Mouse (Mus musculus) heart, embryonic 13.5 days (tissue): ENCODE data around the gene Gm42421. TPM values are rescaled to one million over a fixed set of nuclear protein-coding genes. Genes with fewer than 3 reads are reported as not detected.

Source experiments
- ATAC-seq: fragments of 200-750 bp; cut with Nextera tagmentation; 2 replicates; pipeline ENCODE4 v1.8.0; 2017; ENCODE audit warnings: moderate TSS enrichment; ENCODE audit not compliant: insufficient number of reproducible peaks, low FRiP score, low TSS enrichment; ENCODE audit errors: extremely low read depth
- H3K27ac ChIP-seq: fragments of 300-500 bp; sonication (generic); replicated peaks from 2 replicates; pipeline ENCODE4 v1.5.1; 2015; ENCODE audit warnings: moderate library complexity, mild to moderate bottlenecking, inconsistent platforms
- H3K27me3 ChIP-seq: fragments of 300-500 bp; sonication (generic); replicated peaks from 2 replicates; pipeline ENCODE4 v1.6.1; 2015; ENCODE audit warnings: mild to moderate bottlenecking, inconsistent platforms
- H3K36me3 ChIP-seq: fragments of 300-500 bp; sonication (generic); 2 replicates; pipeline ENCODE4 v1.6.1; 2015; ENCODE audit warnings: mild to moderate bottlenecking, inconsistent platforms
- H3K4me1 ChIP-seq: fragments of 300-500 bp; sonication (generic); 2 replicates; pipeline ENCODE4 v1.6.1; 2015; ENCODE audit warnings: inconsistent platforms
- H3K4me2 ChIP-seq: fragments of 300-500 bp; sonication (generic); 2 replicates; pipeline ENCODE4 v1.6.1; 2015; ENCODE audit warnings: inconsistent platforms, mild to moderate bottlenecking, moderate library complexity
- H3K4me3 ChIP-seq: fragments of 300-500 bp; sonication (generic); 2 replicates; pipeline ENCODE4 v1.5.1; 2015; ENCODE audit warnings: moderate library complexity, mild to moderate bottlenecking, inconsistent platforms
- H3K9ac ChIP-seq: fragments of 300-500 bp; sonication (generic); 2 replicates; pipeline ENCODE4 v1.6.1; 2015; ENCODE audit warnings: inconsistent platforms, mild to moderate bottlenecking, moderate library complexity
- H3K9me3 ChIP-seq: fragments of 300-500 bp; sonication (generic); 2 replicates; pipeline ENCODE4 v1.6.1; 2016; ENCODE audit warnings: inconsistent platforms
- WGBS: fragments of 180-500 bp; shearing (Covaris S2); methylation state at CpG from one replicate; pipeline ENCODE4 v1.1.7; 2015; ENCODE audit warnings: mixed read lengths; 5-methylcytosine and 5-hydroxymethylcytosine counted together
- polyA plus RNA-seq: library from polyadenylated mRNA; unstranded; fragments of >200 nt; fragmentation: Nextera tagmentation; extraction: Ambion mirVana; gene quantifications from 2 replicates; pipeline ENCODE4 v1.2.1, GENCODE M21; 2015

Gene Gm42421
- polyA plus RNA-seq, 1 experiment from 2014 or later = 0.45 TPM

DNA sequence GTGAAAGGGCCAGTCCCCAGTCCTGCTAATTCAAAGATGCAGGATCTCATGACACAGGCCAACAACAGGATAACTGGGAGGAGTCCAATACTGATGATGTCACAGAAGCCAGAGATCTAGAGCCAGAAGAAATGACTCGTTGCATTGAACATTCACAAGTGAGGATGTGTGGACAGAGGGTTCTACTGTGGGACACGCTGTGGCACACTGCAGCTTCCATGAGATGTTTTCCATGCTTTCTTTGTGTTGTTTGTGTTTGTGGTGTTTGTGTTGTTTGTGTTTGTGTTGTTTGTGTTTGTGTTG lies 47.6 kb downstream of the Gm42421 start:
- H3K4me1 ChIP-seq = no peaks in the 10 kb centered on the region
- H3K9me3 ChIP-seq = no peaks in the 10 kb centered on the region
- no peaks in the 10 kb centered on the region for H3K36me3 ChIP-seq
- H3K4me3 ChIP-seq = no peak overlapping the region
- H3K9ac ChIP-seq = no peak overlapping the region
- ATAC-seq = no peak
- H3K27ac ChIP-seq = no peak overlapping the region
- H3K27me3 ChIP-seq = no peaks in the 10 kb centered on the region
- 47% methylated on average over 2 of the region's 2 CpGs for WGBS
- H3K4me2 ChIP-seq = no peak overlapping the region

DNA sequence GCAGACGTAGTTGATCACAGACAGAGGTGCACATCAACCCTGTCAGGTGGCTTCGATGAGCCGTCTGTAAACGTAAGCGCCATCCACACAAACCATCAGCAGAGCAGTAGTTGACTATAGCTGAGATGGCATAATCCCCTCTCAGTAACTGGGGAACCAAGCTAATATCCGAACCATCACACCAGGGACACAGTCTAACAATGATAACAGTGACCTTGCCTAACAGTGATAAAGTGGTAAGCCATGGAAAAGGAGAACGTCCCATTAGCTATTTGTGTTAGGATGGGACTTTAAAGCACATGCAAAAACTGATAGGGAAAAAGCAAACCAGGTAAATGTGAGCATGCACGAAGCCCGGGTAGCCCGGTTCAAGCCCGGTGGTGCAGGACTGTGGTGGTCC lies 48.3 kb downstream of the Gm42421 start:
- Histone ChIP-seq H3K4me2 (no peak overlapping the region), H3K9me3 (no peaks in the 10 kb centered on the region), H3K4me1 (peaks cover 5% of the 10 kb centered on the region; the same call in 1 of the 2 replicates), H3K27ac (no peak overlapping the region), H3K9ac (no peak overlapping the region), H3K27me3 (no peaks in the 10 kb centered on the region), H3K4me3 (no peak overlapping the region), H3K36me3 (no peaks in the 10 kb centered on the region)
- WGBS = 74% methylated on average over 11 of the region's 11 CpGs
- no peak for ATAC-seq

DNA sequence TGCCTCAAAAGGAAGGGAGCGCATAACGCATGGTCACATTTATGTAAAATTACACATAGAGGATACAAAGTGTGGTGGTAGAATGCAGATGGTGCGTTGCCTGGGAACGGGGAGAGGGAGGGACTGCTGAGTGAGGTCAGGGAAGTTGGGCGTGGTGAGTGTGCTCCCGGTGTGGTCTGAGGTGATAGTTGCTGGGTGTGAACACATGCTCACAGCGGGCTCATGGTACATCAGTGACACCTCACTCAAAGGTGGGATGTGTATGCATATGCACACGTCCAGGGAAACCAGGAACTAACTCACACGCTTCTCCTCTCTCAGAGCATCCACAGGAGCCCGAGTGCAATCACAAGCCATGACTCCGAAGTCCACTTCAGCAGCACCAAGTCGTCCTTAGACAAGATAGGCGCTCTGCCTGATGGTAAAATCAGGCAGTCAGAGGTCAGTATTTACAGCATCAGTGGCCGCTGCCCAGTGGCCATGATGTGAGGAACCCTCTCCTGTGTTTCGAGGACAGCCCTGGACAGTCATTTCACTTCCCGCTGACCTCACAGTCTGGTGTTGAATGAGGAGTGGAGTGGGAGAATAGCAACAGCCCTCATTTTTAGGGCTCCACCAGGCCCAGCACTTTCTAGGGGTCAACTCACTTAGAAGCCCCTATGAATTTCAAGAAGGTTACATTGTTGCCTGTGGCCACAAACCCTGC lies 48.9 kb downstream of the Gm42421 start:
- peaks cover 5% of the 10 kb centered on the region; the same call in 1 of the 2 replicates for H3K4me1 ChIP-seq
- H3K4me2 ChIP-seq = no peak overlapping the region
- 54% methylated on average over 16 of the region's 16 CpGs for WGBS
- H3K9ac ChIP-seq = no peak overlapping the region
- no peaks in the 10 kb centered on the region for H3K27me3 ChIP-seq
- no peak for ATAC-seq
- no peak overlapping the region for H3K27ac ChIP-seq
- H3K36me3 ChIP-seq = no peaks in the 10 kb centered on the region
- no peaks in the 10 kb centered on the region for H3K9me3 ChIP-seq
- no peak overlapping the region for H3K4me3 ChIP-seq

DNA sequence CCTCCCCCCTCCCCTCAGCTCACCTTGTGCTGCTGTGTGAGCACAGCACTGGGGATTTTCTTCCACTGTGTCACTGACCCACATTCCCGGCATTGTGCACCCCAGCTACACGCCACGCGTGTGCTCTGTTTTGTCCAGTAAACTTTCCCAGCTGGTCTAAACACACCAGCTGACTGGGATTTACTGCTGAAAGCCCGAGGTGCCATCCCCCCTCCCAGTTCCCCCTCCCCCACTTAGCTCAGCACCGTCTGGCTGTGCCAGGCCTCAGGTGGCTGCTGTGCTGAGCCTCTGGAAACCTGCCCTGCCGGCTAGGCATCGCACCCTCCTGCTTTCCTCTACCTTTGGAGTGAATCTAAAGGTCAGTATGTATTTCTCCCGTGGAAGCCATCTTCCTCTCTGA lies 52.9 kb downstream of the Gm42421 start:
- ATAC-seq = no peak; the same call in 1 of the 2 replicates

DNA sequence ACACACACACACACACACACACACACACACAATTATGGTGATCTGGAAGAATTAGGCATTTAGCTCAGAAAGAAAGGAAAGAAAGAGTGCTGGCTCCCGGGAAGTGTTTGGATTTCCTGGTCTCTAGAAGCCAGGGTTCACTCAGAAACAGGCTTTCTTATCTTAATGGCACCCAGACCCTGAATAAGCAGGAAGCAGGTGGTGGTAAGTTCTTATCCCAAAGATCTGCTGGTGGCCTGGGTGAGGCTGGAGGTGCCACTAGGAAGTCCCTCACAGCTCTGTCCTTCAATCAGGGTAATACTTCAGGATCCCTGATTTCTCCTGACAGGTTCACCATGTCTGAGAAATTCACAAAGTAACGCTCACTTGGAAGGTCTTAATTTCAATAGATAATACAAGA lies 54.4 kb downstream of the Gm42421 start:
- Histone ChIP-seq H3K9me3 (no peaks in the 10 kb centered on the region), H3K4me3 (no peak overlapping the region), H3K4me2 (no peak overlapping the region), H3K9ac (no peak overlapping the region), H3K4me1 (peaks cover 5% of the 10 kb centered on the region; the same call in 1 of the 2 replicates), H3K27ac (no peak overlapping the region), H3K36me3 (peaks cover 35% of the 10 kb centered on the region), H3K27me3 (no peaks in the 10 kb centered on the region)
- ATAC-seq = no peak
- 47% methylated on average over 2 of the region's 2 CpGs for WGBS

More for the DNA sequence above, 52.9 kb downstream of the Gm42421 start:
- 31% methylated on average over 9 of the region's 9 CpGs for WGBS
- Histone ChIP-seq H3K4me1 (peaks cover 5% of the 10 kb centered on the region; the same call in 1 of the 2 replicates), H3K4me2 (no peak overlapping the region), H3K36me3 (peaks cover 21% of the 10 kb centered on the region), H3K27me3 (no peaks in the 10 kb centered on the region), H3K9ac (no peak overlapping the region), H3K9me3 (no peaks in the 10 kb centered on the region), H3K4me3 (no peak overlapping the region), H3K27ac (no peak overlapping the region)

DNA sequence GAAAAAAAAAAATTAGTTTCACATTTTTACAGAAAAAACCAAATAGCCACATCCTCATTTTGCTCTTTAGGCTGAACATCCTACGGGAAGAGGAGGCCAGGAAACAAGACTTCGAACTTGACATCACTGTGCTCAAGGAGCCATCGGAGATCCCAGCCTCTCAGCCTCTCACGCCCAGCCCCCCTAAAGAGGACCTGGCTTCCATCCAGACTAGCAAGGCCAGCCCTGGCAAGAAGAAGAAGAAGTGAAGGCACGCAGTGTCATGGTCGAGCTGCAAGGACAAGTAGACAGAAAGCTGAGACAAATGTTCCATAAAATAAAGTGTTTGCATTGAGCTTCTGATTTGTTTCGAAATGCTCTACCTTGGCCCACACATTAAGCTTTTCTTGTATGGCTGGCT lies 57.4 kb downstream of the Gm42421 start:
- no peak overlapping the region for H3K4me3 ChIP-seq
- H3K27me3 ChIP-seq = no peaks in the 10 kb centered on the region
- H3K9me3 ChIP-seq = no peaks in the 10 kb centered on the region
- no peak overlapping the region for H3K4me2 ChIP-seq
- peaks cover 9% of the 10 kb centered on the region for H3K4me1 ChIP-seq
- peaks cover 66% of the 10 kb centered on the region for H3K36me3 ChIP-seq
- H3K9ac ChIP-seq = 0 out of 2 replicates have a peak overlapping the region, but pooled peaks have one; percentile 19
- ATAC-seq = no peak
- 75% methylated on average over 7 of the region's 7 CpGs for WGBS
- H3K27ac ChIP-seq = no peak overlapping the region

Other genes starting within 250 kb of the Gm42421 start
- 10.9 and 11.2 TPM in 2 replicates for gene Usp42, start 195.9 kb upstream of the Gm42421 start, polyA plus RNA-seq
- gene Eif2ak1, start 110.4 kb upstream of the Gm42421 start, polyA plus RNA-seq = 26.7 and 26.9 TPM in 2 replicates
- gene Ankrd61, start 30.5 kb upstream of the Gm42421 start, polyA plus RNA-seq = 0.08 and 0.21 TPM in 2 replicates
- 93.9 and 106 TPM in 2 replicates for gene Aimp2, start 18.3 kb upstream of the Gm42421 start, polyA plus RNA-seq
- 19.6 and 22.9 TPM in 2 replicates for gene Pms2, start 18.2 kb upstream of the Gm42421 start, polyA plus RNA-seq
- 0.87 and 1.7 TPM in 2 replicates for gene Rsph10b, start 4.9 kb downstream of the Gm42421 start, polyA plus RNA-seq
- gene Ccz1, start 86.7 kb downstream of the Gm42421 start, polyA plus RNA-seq = 48.1 and 50.9 TPM in 2 replicates
- not detected in 2 replicates for gene Ocm, start 98.5 kb downstream of the Gm42421 start, polyA plus RNA-seq
- gene Lmtk2, start 172.3 kb downstream of the Gm42421 start, polyA plus RNA-seq = 3.6 and 4.1 TPM in 2 replicates